Mouse (Mus musculus) limb, embryonic 15.5 days (tissue): ENCODE measurements around the gene Mycbpap. TPM values are rescaled to one million over a fixed set of nuclear protein-coding genes. Genes with fewer than 3 reads are reported as not detected.

Experiments used
- ATAC-seq: fragments of 200-750 bp; cut with Nextera tagmentation; 2 replicates; pipeline ENCODE4 v1.8.0; 2017; ENCODE audit warnings: low read depth, moderate TSS enrichment; ENCODE audit not compliant: insufficient number of reproducible peaks, low FRiP score, low TSS enrichment
- H3K27ac ChIP-seq: fragments of 300-500 bp; sonication (generic); 2 replicates; pipeline ENCODE4 v1.5.1; 2015; ENCODE audit warnings: moderate library complexity, mild to moderate bottlenecking, inconsistent platforms
- H3K27me3 ChIP-seq: fragments of 300-500 bp; sonication (generic); 2 replicates; pipeline ENCODE4 v1.6.1; 2015; ENCODE audit warnings: inconsistent platforms
- H3K36me3 ChIP-seq: fragments of 300-500 bp; sonication (generic); 2 replicates; pipeline ENCODE4 v1.6.1; 2015; ENCODE audit warnings: inconsistent platforms
- H3K4me1 ChIP-seq: fragments of 300-500 bp; sonication (generic); 2 replicates; pipeline ENCODE4 v1.6.1; 2015; ENCODE audit warnings: inconsistent platforms
- H3K4me2 ChIP-seq: fragments of 300-500 bp; sonication (generic); 2 replicates; pipeline ENCODE4 v1.6.1; 2015; ENCODE audit warnings: mild to moderate bottlenecking, inconsistent platforms
- H3K4me3 ChIP-seq: fragments of 300-500 bp; sonication (generic); 2 replicates; pipeline ENCODE4 v1.5.1; 2015; ENCODE audit warnings: mild to moderate bottlenecking, inconsistent platforms
- H3K9ac ChIP-seq: fragments of 300-500 bp; sonication (generic); 2 replicates; pipeline ENCODE4 v1.6.1; 2015; ENCODE audit warnings: inconsistent platforms
- H3K9me3 ChIP-seq: fragments of 300-500 bp; sonication (generic); 2 replicates; pipeline ENCODE4 v1.6.1; 2016; ENCODE audit warnings: inconsistent platforms
- WGBS: fragments of 180-500 bp; shearing (Covaris S2); methylation state at CpG from one replicate; pipeline ENCODE4 v1.1.7; 2015; 5-methylcytosine and 5-hydroxymethylcytosine counted together
- polyA plus RNA-seq: library from polyadenylated mRNA; unstranded; fragments of >200 nt; fragmentation: Nextera tagmentation; extraction: Ambion mirVana; gene quantifications from 2 replicates; pipeline ENCODE4 v1.2.1, GENCODE M21; 2015

Gene Mycbpap
- 1.5 and 1.6 TPM in 2 replicates for polyA plus RNA-seq

- Histone ChIP-seq H3K27ac (no peak within 1 kb of the TSS), H3K27me3 (no peaks in the 10 kb centered on the region), H3K4me3 (peak within 1 kb of the TSS; percentile 52), H3K4me2 (peak within 1 kb of the TSS; percentile 77), H3K9ac (peak within 1 kb of the TSS; percentile 44), H3K36me3 (no peaks in the 10 kb centered on the region), H3K4me1 (peaks cover 20% of the 10 kb centered on the region), H3K9me3 (no peaks in the 10 kb centered on the region)
- ATAC-seq: peak; percentile 72; the same call in 1 of the 2 replicates
- WGBS: under 1% methylated on average over 42 of the region's 42 CpGs
These were observed at the start of gene Mycbpap for GRCm38 (mm10) chr11:94521219-94521843. Gene Mycbpap (minus strand): TSS chr11:94521742.

DNA sequence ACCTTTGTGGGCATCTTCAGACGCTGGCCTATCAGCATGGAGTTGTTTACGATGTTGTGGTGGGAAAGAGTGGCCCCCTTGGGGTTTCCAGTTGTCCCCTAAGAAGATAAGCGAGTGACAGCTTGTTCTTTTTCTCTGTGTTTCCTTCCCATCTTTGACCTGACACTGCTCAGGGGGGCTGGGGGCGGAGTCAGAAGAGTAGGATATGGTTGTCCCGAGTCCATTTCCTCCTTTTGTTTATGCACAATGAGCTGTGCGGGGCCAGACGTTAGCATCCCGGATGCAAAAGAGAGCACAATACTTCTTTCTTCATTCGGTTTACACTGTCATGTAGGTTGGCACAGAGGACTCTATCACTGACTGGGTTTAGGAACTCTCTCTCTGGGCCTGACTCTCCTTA lies 49.1 kb upstream of the Mycbpap start:
- Histone ChIP-seq H3K27ac (no peak overlapping the region; the same call in 1 of the 2 replicates), H3K9me3 (no peaks in the 10 kb centered on the region), H3K4me1 (peaks cover 2% of the 10 kb centered on the region; the same call in 1 of the 2 replicates), H3K4me3 (no peak overlapping the region), H3K4me2 (no peak overlapping the region), H3K36me3 (peaks cover 26% of the 10 kb centered on the region), H3K27me3 (peaks cover 4% of the 10 kb centered on the region; the same call in 1 of the 2 replicates), H3K9ac (no peak overlapping the region)
- 78% methylated on average over 9 of the region's 9 CpGs for WGBS
- no peak for ATAC-seq

- Histone ChIP-seq H3K27me3 (peaks cover 19% of the 10 kb centered on the region), H3K4me2 (0 out of 2 replicates have a peak overlapping the region, but pooled peaks have one; percentile 17), H3K4me1 (peaks cover 32% of the 10 kb centered on the region), H3K9me3 (no peaks in the 10 kb centered on the region), H3K27ac (no peak overlapping the region), H3K4me3 (no peak overlapping the region), H3K36me3 (peaks cover 26% of the 10 kb centered on the region), H3K9ac (no peak overlapping the region)
- WGBS: 83% methylated on average over 7 of the region's 7 CpGs
- no peak for ATAC-seq
These were observed 45.8 kb upstream of the Mycbpap start for GRCm38 (mm10) chr11:94567326-94567725.

- H3K4me2 ChIP-seq: peak overlapping the region; percentile 48
- H3K27ac ChIP-seq: peak overlapping the region; percentile 72
- peak overlapping the region; percentile 32 for H3K4me3 ChIP-seq
- peaks cover 37% of the 10 kb centered on the region for H3K4me1 ChIP-seq
- H3K36me3 ChIP-seq: peaks cover 26% of the 10 kb centered on the region
- no peaks in the 10 kb centered on the region for H3K9me3 ChIP-seq
- H3K9ac ChIP-seq: no peak overlapping the region
- H3K27me3 ChIP-seq: peaks cover 19% of the 10 kb centered on the region
- no peak for ATAC-seq
- WGBS: 73% methylated on average over 6 of the region's 6 CpGs
These were observed 45.0 kb upstream of the Mycbpap start for GRCm38 (mm10) chr11:94566534-94566933.

GRCm38 (mm10) chr11:94565151-94565479 lies 43.6 kb upstream of the Mycbpap start:
- Histone ChIP-seq H3K36me3 (peaks cover 16% of the 10 kb centered on the region), H3K27ac (peak overlapping the region; percentile 72), H3K4me1 (peaks cover 37% of the 10 kb centered on the region), H3K4me3 (peak overlapping the region; percentile 32), H3K9ac (no peak overlapping the region), H3K9me3 (no peaks in the 10 kb centered on the region), H3K4me2 (peak overlapping the region; percentile 48), H3K27me3 (peaks cover 19% of the 10 kb centered on the region)
- WGBS: 10% methylated on average over 16 of the region's 16 CpGs
- ATAC-seq: no peak

- Histone ChIP-seq H3K4me3 (peak within 1 kb of the TSS; percentile 32), H3K4me1 (peaks cover 37% of the 10 kb centered on the region), H3K9ac (no peak within 1 kb of the TSS), H3K36me3 (peaks cover 14% of the 10 kb centered on the region), H3K4me2 (peak within 1 kb of the TSS; percentile 48), H3K9me3 (no peaks in the 10 kb centered on the region), H3K27ac (peak within 1 kb of the TSS; percentile 72), H3K27me3 (peaks cover 19% of the 10 kb centered on the region)
- peak; percentile 50 for ATAC-seq
- WGBS: 6% methylated on average over 35 of the region's 35 CpGs
These were observed 43.1 kb upstream of the Mycbpap start, which contains the start of gene Chad for GRCm38 (mm10) chr11:94564437-94565150. Gene Chad (plus strand): TSS chr11:94565047.

DNA sequence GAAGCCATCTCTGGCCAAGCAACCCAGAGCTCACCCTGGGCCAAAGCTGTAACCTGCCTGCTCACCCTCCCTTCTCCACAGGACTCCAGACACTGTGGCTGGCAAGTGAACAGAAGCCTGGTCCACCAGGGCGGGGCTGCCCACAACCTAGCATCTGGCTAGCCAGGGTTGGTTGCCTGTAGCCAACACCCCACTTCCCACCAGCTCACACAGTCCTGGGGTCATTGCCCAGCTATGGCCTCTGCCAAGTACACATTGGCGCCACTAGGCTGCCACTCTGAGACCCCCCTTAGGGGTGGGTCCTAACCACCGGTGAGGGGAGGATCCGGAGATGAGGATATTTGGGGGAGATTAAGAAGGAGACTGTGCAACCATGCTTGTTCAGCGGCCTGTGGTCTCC lies 42.3 kb upstream of the Mycbpap start:
- Histone ChIP-seq H3K27ac (peak overlapping the region; percentile 72), H3K9ac (no peak overlapping the region), H3K4me1 (peaks cover 37% of the 10 kb centered on the region), H3K9me3 (no peaks in the 10 kb centered on the region), H3K36me3 (peaks cover 13% of the 10 kb centered on the region), H3K27me3 (peaks cover 19% of the 10 kb centered on the region), H3K4me3 (peak overlapping the region; percentile 32), H3K4me2 (peak overlapping the region; percentile 48)
- peak; percentile 37 for ATAC-seq
- 48% methylated on average over 5 of the region's 5 CpGs for WGBS

GRCm38 (mm10) chr11:94563383-94563782 lies 41.8 kb upstream of the Mycbpap start:
- no peak overlapping the region for H3K4me3 ChIP-seq
- no peak overlapping the region for H3K27ac ChIP-seq
- no peaks in the 10 kb centered on the region for H3K9me3 ChIP-seq
- no peak overlapping the region for H3K9ac ChIP-seq
- ATAC-seq: no peak
- peaks cover 37% of the 10 kb centered on the region for H3K4me1 ChIP-seq
- peak overlapping the region; percentile 48; the same call in 1 of the 2 replicates for H3K4me2 ChIP-seq
- H3K36me3 ChIP-seq: peaks cover 9% of the 10 kb centered on the region; the same call in 1 of the 2 replicates
- 87% methylated on average over 5 of the region's 5 CpGs for WGBS
- peaks cover 19% of the 10 kb centered on the region for H3K27me3 ChIP-seq

DNA sequence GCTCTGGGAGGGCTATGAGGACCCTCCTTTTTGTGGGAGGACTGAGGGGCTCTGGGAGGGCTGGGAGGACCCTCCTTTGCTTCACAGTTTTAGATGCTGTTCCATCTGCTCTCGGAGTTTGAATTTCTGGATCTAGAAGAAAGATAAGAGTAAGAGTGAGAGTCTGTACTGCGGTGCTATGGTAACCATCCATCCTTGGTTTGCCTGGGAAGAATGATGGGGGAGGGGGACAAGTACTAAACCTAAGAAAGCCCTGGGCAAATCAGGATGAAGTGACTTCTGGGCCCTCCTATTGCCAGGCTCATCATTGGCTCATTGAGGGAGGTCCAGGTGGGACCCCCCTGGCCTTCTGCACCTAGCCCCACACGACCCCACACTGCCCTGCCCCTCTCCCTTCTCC lies 36.7 kb upstream of the Mycbpap start:
- Histone ChIP-seq H3K4me1 (peaks cover 13% of the 10 kb centered on the region; the same call in 1 of the 2 replicates), H3K27ac (no peak overlapping the region), H3K27me3 (no peaks in the 10 kb centered on the region), H3K9me3 (no peaks in the 10 kb centered on the region), H3K9ac (no peak overlapping the region), H3K36me3 (peaks cover 13% of the 10 kb centered on the region), H3K4me3 (no peak overlapping the region), H3K4me2 (no peak overlapping the region)
- ATAC-seq: no peak
- 79% methylated on average over 3 of the region's 3 CpGs for WGBS

GRCm38 (mm10) chr11:94550442-94550744 lies 28.9 kb upstream of the Mycbpap start:
- peaks cover 25% of the 10 kb centered on the region for H3K4me1 ChIP-seq
- WGBS: 59% methylated on average over 5 of the region's 5 CpGs
- 0 out of 2 replicates have a peak, but pooled peaks cover 2% of the 10 kb centered on the region for H3K36me3 ChIP-seq
- H3K9me3 ChIP-seq: no peaks in the 10 kb centered on the region
- no peak overlapping the region for H3K4me3 ChIP-seq
- ATAC-seq: no peak
- H3K4me2 ChIP-seq: no peak overlapping the region
- H3K9ac ChIP-seq: no peak overlapping the region
- H3K27me3 ChIP-seq: no peaks in the 10 kb centered on the region
- H3K27ac ChIP-seq: peak overlapping the region; percentile 39; the same call in 1 of the 2 replicates

GRCm38 (mm10) chr11:94549691-94550441 lies 28.3 kb upstream of the Mycbpap start:
- Histone ChIP-seq H3K9ac (no peak overlapping the region), H3K4me3 (no peak overlapping the region), H3K4me1 (peaks cover 26% of the 10 kb centered on the region), H3K36me3 (0 out of 2 replicates have a peak, but pooled peaks cover 2% of the 10 kb centered on the region), H3K9me3 (no peaks in the 10 kb centered on the region), H3K27me3 (no peaks in the 10 kb centered on the region), H3K27ac (peak overlapping the region; percentile 90), H3K4me2 (peak overlapping the region; percentile 91; the same call in 1 of the 2 replicates)
- 56% methylated on average over 10 of the region's 10 CpGs for WGBS
- ATAC-seq: no peak
